Mouse (Mus musculus): ENCODE data around the gene Pllp. TPM values are rescaled to one million over a fixed set of nuclear protein-coding genes. Genes with fewer than 3 reads are reported as not detected.
A peak's percentile ranks its signal among the peaks of the same experiment; 100 is the strongest.

Pllp gene
- polyA plus RNA-seq, 1 experiment = 242 TPM

- no peaks in the 10 kb centered on the region for H3K27me3 ChIP-seq (ENCODE audit: control insufficient read depth, insufficient read depth, low read length)
- no peak overlapping the region for H3K4me3 ChIP-seq (replicated peaks; ENCODE audit: insufficient read depth, low read depth, low read length)
- H3K27ac ChIP-seq (ENCODE audit: insufficient read depth, low read length) = no peak overlapping the region
- WGBS = 72% methylated on average over 7 of the region's 7 CpGs
- H3K4me1 ChIP-seq (ENCODE audit: control insufficient read depth, insufficient read depth, low read length) = no peaks in the 10 kb centered on the region; the same call in 1 of the 2 replicates
- TF ChIP-seq CTCF (IDR thresholded peaks at IDR 0.05; ENCODE audit: borderline replicate concordance, insufficient read depth, low read depth, low read length) = no peak
- TF ChIP-seq POLR2A (IDR thresholded peaks at IDR 0.05; ENCODE audit: borderline replicate concordance, insufficient read depth, low read length) = no peak
- DNase-seq = no peak
Measured at GRCm38 (mm10) chr8:94734735-94735350, 38.8 kb upstream of the Pllp start.

GRCm38 (mm10) chr8:94733821-94734465 lies 37.9 kb upstream of the Pllp start:
- TF ChIP-seq CTCF (IDR thresholded peaks at IDR 0.05; ENCODE audit: borderline replicate concordance, insufficient read depth, low read depth, low read length) (no peak), POLR2A (IDR thresholded peaks at IDR 0.05; ENCODE audit: borderline replicate concordance, insufficient read depth, low read length) (no peak)
- no peak for DNase-seq
- WGBS = 49% methylated on average over 5 of the region's 5 CpGs
- Histone ChIP-seq H3K27ac (ENCODE audit: insufficient read depth, low read length) (no peak overlapping the region), H3K4me3 (replicated peaks; ENCODE audit: insufficient read depth, low read depth, low read length) (no peak overlapping the region), H3K4me1 (ENCODE audit: control insufficient read depth, insufficient read depth, low read length) (no peaks in the 10 kb centered on the region; the same call in 1 of the 2 replicates), H3K27me3 (ENCODE audit: control insufficient read depth, insufficient read depth, low read length) (no peaks in the 10 kb centered on the region)

- H3K4me3 ChIP-seq (replicated peaks; ENCODE audit: insufficient read depth, low read depth, low read length) = no peak overlapping the region
- WGBS = 66% methylated on average over 4 of the region's 4 CpGs
- TF ChIP-seq POLR2A (IDR thresholded peaks at IDR 0.05; ENCODE audit: borderline replicate concordance, insufficient read depth, low read length) = no peak
- TF ChIP-seq CTCF (IDR thresholded peaks at IDR 0.05; ENCODE audit: borderline replicate concordance, insufficient read depth, low read depth, low read length) = no peak
- H3K27ac ChIP-seq (ENCODE audit: insufficient read depth, low read length) = no peak overlapping the region
- H3K4me1 ChIP-seq (ENCODE audit: control insufficient read depth, insufficient read depth, low read length) = no peaks in the 10 kb centered on the region; the same call in 1 of the 2 replicates
- DNase-seq = no peak
- H3K27me3 ChIP-seq (ENCODE audit: control insufficient read depth, insufficient read depth, low read length) = no peaks in the 10 kb centered on the region
Measured at GRCm38 (mm10) chr8:94729301-94729700, 33.2 kb upstream of the Pllp start.

- no peaks in the 10 kb centered on the region for H3K27me3 ChIP-seq (ENCODE audit: control insufficient read depth, insufficient read depth, low read length)
- WGBS = 84% methylated on average over 5 of the region's 5 CpGs
- H3K4me3 ChIP-seq (replicated peaks; ENCODE audit: insufficient read depth, low read depth, low read length) = no peak overlapping the region
- H3K4me1 ChIP-seq (ENCODE audit: control insufficient read depth, insufficient read depth, low read length) = no peaks in the 10 kb centered on the region
- no peak for DNase-seq
- TF ChIP-seq CTCF (IDR thresholded peaks at IDR 0.05; ENCODE audit: borderline replicate concordance, insufficient read depth, low read depth, low read length) (no peak), POLR2A (IDR thresholded peaks at IDR 0.05; ENCODE audit: borderline replicate concordance, insufficient read depth, low read length) (no peak)
- no peak overlapping the region for H3K27ac ChIP-seq (ENCODE audit: insufficient read depth, low read length)
Measured at GRCm38 (mm10) chr8:94725998-94726397, 29.9 kb upstream of the Pllp start.

GRCm38 (mm10) chr8:94716841-94717240 lies 20.8 kb upstream of the Pllp start:
- TF ChIP-seq POLR2A (IDR thresholded peaks at IDR 0.05; ENCODE audit: borderline replicate concordance, insufficient read depth, low read length) (no peak), CTCF (IDR thresholded peaks at IDR 0.05; ENCODE audit: borderline replicate concordance, insufficient read depth, low read depth, low read length) (no peak)
- no peak for DNase-seq
- Histone ChIP-seq H3K27ac (ENCODE audit: insufficient read depth, low read length) (no peak overlapping the region), H3K4me1 (ENCODE audit: control insufficient read depth, insufficient read depth, low read length) (peaks cover 3% of the 10 kb centered on the region; the same call in 1 of the 2 replicates), H3K4me3 (replicated peaks; ENCODE audit: insufficient read depth, low read depth, low read length) (no peak overlapping the region), H3K27me3 (ENCODE audit: control insufficient read depth, insufficient read depth, low read length) (no peaks in the 10 kb centered on the region)
- 98% methylated on average over 1 of the region's 1 CpGs for WGBS

- 10% methylated on average over 3 of the region's 3 CpGs for WGBS
- H3K4me1 ChIP-seq (ENCODE audit: control insufficient read depth, insufficient read depth, low read length) = peaks cover 3% of the 10 kb centered on the region; the same call in 1 of the 2 replicates
- peak in 1 of 2 experiments; percentile 16 for DNase-seq
- H3K27ac ChIP-seq (ENCODE audit: insufficient read depth, low read length) = no peak overlapping the region
- H3K4me3 ChIP-seq (replicated peaks; ENCODE audit: insufficient read depth, low read depth, low read length) = no peak overlapping the region
- TF ChIP-seq POLR2A (IDR thresholded peaks at IDR 0.05; ENCODE audit: borderline replicate concordance, insufficient read depth, low read length) (no peak), CTCF (IDR thresholded peaks at IDR 0.05; ENCODE audit: borderline replicate concordance, insufficient read depth, low read depth, low read length) (no peak)
- no peaks in the 10 kb centered on the region for H3K27me3 ChIP-seq (ENCODE audit: control insufficient read depth, insufficient read depth, low read length)
Measured at GRCm38 (mm10) chr8:94715871-94716270, 19.8 kb upstream of the Pllp start.

GRCm38 (mm10) chr8:94714556-94714955 lies 18.5 kb upstream of the Pllp start:
- no peak for TF ChIP-seq POLR2A (IDR thresholded peaks at IDR 0.05; ENCODE audit: borderline replicate concordance, insufficient read depth, low read length)
- no peak for TF ChIP-seq CTCF (IDR thresholded peaks at IDR 0.05; ENCODE audit: borderline replicate concordance, insufficient read depth, low read depth, low read length)
- DNase-seq = no peak
- Histone ChIP-seq H3K4me3 (replicated peaks; ENCODE audit: insufficient read depth, low read depth, low read length) (no peak overlapping the region), H3K27ac (ENCODE audit: insufficient read depth, low read length) (no peak overlapping the region), H3K27me3 (ENCODE audit: control insufficient read depth, insufficient read depth, low read length) (no peaks in the 10 kb centered on the region), H3K4me1 (ENCODE audit: control insufficient read depth, insufficient read depth, low read length) (peaks cover 3% of the 10 kb centered on the region; the same call in 1 of the 2 replicates)
- 37% methylated on average over 5 of the region's 5 CpGs for WGBS
